Mouse (Mus musculus) C2C12 (cell line): ENCODE data around the gene Ambn.

Experiments
- CTCF ChIP-seq: IDR thresholded peaks from one replicate; pipeline ENCODE4 v1.5.1; 2011; ENCODE audit not compliant: control insufficient read depth, insufficient read depth, insufficient read length
- MYOG ChIP-seq: IDR thresholded peaks from one replicate; pipeline ENCODE4 v1.6.1; 2011; ENCODE audit not compliant: control insufficient read depth, insufficient read length; ENCODE audit errors: extremely low read depth

GRCm38 (mm10) chr5:88468807-88469704 lies 13.3 kb downstream of the Ambn start:
- no peak for TF ChIP-seq CTCF
- no peak for TF ChIP-seq MYOG
